Mouse (Mus musculus) CH12.LX (cell line): ENCODE data around the gene Pla1a. TPM values are rescaled to one million over a fixed set of nuclear protein-coding genes. Genes with fewer than 3 reads are reported as not detected.

Experiments
- DNase-seq: peaks from one replicate; pipeline ENCODE4 v3.0.0-alpha.2; 2013; ENCODE audit errors: extremely low read depth
- H3K27ac ChIP-seq: 2 replicates; pipeline ENCODE4 v1.5.1; 2012; ENCODE audit warnings: low read depth, mild to moderate bottlenecking, control low read depth, moderate library complexity; ENCODE audit not compliant: insufficient read depth
- H3K27me3 ChIP-seq: replicated peaks from 2 replicates; pipeline ENCODE3; 2012; ENCODE audit warnings: inconsistent platforms
- H3K36me3 ChIP-seq, 2 experiments: replicated peaks in 1 of 2; 2 replicates each; pipeline versions ENCODE3 to v1.6.1; 2012; ENCODE audit warnings: inconsistent platforms in 1 of 2, low read length in 1 of 2, mild to moderate bottlenecking in 1 of 2, mixed read lengths in 1 of 2, moderate library complexity in 1 of 2; ENCODE audit not compliant: control insufficient read depth in 1 of 2, insufficient read depth in 1 of 2
- H3K4me1 ChIP-seq, 2 experiments: 2 replicates each; pipeline ENCODE4 v1.6.1; 2012; ENCODE audit warnings: inconsistent platforms in 1 of 2, moderate library complexity in 1 of 2; ENCODE audit not compliant: insufficient read depth in 2 of 2, control insufficient read depth in 1 of 2
- H3K4me2 ChIP-seq: 2 replicates; pipeline ENCODE4 v1.6.1; 2012; ENCODE audit warnings: low read depth, mild to moderate bottlenecking, control low read depth; ENCODE audit not compliant: poor library complexity, insufficient read depth, severe bottlenecking
- H3K4me3 ChIP-seq, 3 experiments: fragments of 150-350 bp in 1 of 3; sonication (generic) in 1 of 3; replicated peaks in 1 of 3; 2 replicates each; pipeline versions ENCODE3 to v1.5.1; 2011 to 2012; ENCODE audit warnings: low read depth in 2 of 3, low read length in 2 of 3, mild to moderate bottlenecking in 2 of 3, moderate library complexity in 2 of 3, control low read depth in 1 of 3, improper control_type of control experiment in 1 of 3, inconsistent platforms in 1 of 3, mixed read lengths in 1 of 3; ENCODE audit not compliant: poor library complexity in 1 of 3
- H3K79me2 ChIP-seq: replicated peaks from 2 replicates; pipeline ENCODE4 v1.6.1; 2012; ENCODE audit warnings: mild to moderate bottlenecking, moderate library complexity; ENCODE audit not compliant: control insufficient read depth, poor library complexity, insufficient read depth, severe bottlenecking; ENCODE audit errors: extremely low read depth
- H3K9ac ChIP-seq: 2 replicates; pipeline ENCODE4 v1.6.1; 2012; ENCODE audit warnings: low read depth, mild to moderate bottlenecking, control low read depth, moderate library complexity; ENCODE audit not compliant: insufficient read depth
- H3K9me3 ChIP-seq: replicated peaks from 2 replicates; pipeline ENCODE3; 2012; ENCODE audit warnings: low read length, inconsistent platforms, mixed read lengths
- BHLHE40 ChIP-seq: IDR thresholded peaks from 2 replicates; pipeline ENCODE4 v1.6.1; 2011; ENCODE audit warnings: mild to moderate bottlenecking, low read depth, low read length, improper control_type of control experiment
- CHD1 ChIP-seq: IDR thresholded peaks from 2 replicates; pipeline ENCODE4 v1.6.1; 2012; ENCODE audit warnings: low read depth, low read length, improper control_type of control experiment, inconsistent platforms
- CHD2 ChIP-seq: IDR thresholded peaks from 2 replicates; pipeline ENCODE4 v1.6.1; 2011; ENCODE audit warnings: low read length, improper control_type of control experiment
- CTCF ChIP-seq, 2 experiments: IDR thresholded peaks in 1 of 2; conservative IDR thresholded peaks in 1 of 2; 2 replicates each; pipeline ENCODE4 v1.5.1; 2011 to 2012; ENCODE audit warnings: low read depth in 2 of 2, low read length in 2 of 2, improper control_type of control experiment in 1 of 2, inconsistent platforms in 1 of 2, mild to moderate bottlenecking in 1 of 2, moderate library complexity in 1 of 2
- E2F4 ChIP-seq: IDR thresholded peaks from 2 replicates; pipeline ENCODE4 v1.6.1; 2011; ENCODE audit warnings: low read depth, low read length, improper control_type of control experiment; ENCODE audit not compliant: insufficient replicate concordance
- ELF1 ChIP-seq: IDR thresholded peaks from 2 replicates; pipeline ENCODE4 v1.6.1; 2014; ENCODE audit warnings: low read depth, mild to moderate bottlenecking, inconsistent platforms, low read length, improper control_type of control experiment
- EP300 ChIP-seq: IDR thresholded peaks from 2 replicates; pipeline ENCODE4 v1.6.1; 2011; ENCODE audit warnings: low read length, improper control_type of control experiment
- ETS1 ChIP-seq: conservative IDR thresholded peaks from 2 replicates; pipeline ENCODE4 v1.6.1; 2012; ENCODE audit warnings: low read depth, mild to moderate bottlenecking, inconsistent platforms, low read length, improper control_type of control experiment, moderate library complexity
- GABPA ChIP-seq: IDR thresholded peaks from 2 replicates; pipeline ENCODE4 v1.6.1; 2012; ENCODE audit warnings: low read depth, low read length, improper control_type of control experiment, inconsistent platforms; ENCODE audit not compliant: insufficient replicate concordance
- HCFC1 ChIP-seq: IDR thresholded peaks from 2 replicates; pipeline ENCODE4 v1.6.1; 2012; ENCODE audit warnings: low read depth, mild to moderate bottlenecking, inconsistent platforms, low read length, improper control_type of control experiment
- IRF4 ChIP-seq: IDR thresholded peaks from 2 replicates; pipeline ENCODE4 v1.6.1; 2014; ENCODE audit warnings: low read depth, mild to moderate bottlenecking, inconsistent platforms, low read length, improper control_type of control experiment
- JUN ChIP-seq: IDR thresholded peaks from 2 replicates; pipeline ENCODE4 v1.6.1; 2011; ENCODE audit warnings: low read depth, mild to moderate bottlenecking, low read length, improper control_type of control experiment, moderate library complexity; ENCODE audit not compliant: insufficient read depth
- JUND ChIP-seq: conservative IDR thresholded peaks from 2 replicates; pipeline ENCODE4 v1.6.1; 2011; ENCODE audit warnings: low read depth, low read length, improper control_type of control experiment
- KAT2A ChIP-seq: IDR thresholded peaks from 2 replicates; pipeline ENCODE4 v1.6.1; 2012; ENCODE audit warnings: low read length, improper control_type of control experiment, inconsistent platforms; ENCODE audit not compliant: insufficient replicate concordance
- MAFK ChIP-seq: IDR thresholded peaks from 2 replicates; pipeline ENCODE4 v1.6.1; 2011; ENCODE audit warnings: low read length, improper control_type of control experiment; ENCODE audit not compliant: insufficient replicate concordance
- MAX ChIP-seq: IDR thresholded peaks from 2 replicates; pipeline ENCODE4 v1.6.1; 2011; ENCODE audit warnings: low read length, improper control_type of control experiment
- MAZ ChIP-seq: IDR thresholded peaks from 2 replicates; pipeline ENCODE4 v1.6.1; 2012; ENCODE audit warnings: low read depth, mild to moderate bottlenecking, inconsistent platforms, low read length, improper control_type of control experiment, moderate library complexity
- MEF2A ChIP-seq: IDR thresholded peaks from 2 replicates; pipeline ENCODE4 v1.6.1; 2014; ENCODE audit warnings: low read depth, mild to moderate bottlenecking, inconsistent platforms, low read length, improper control_type of control experiment, borderline replicate concordance
- MXI1 ChIP-seq: IDR thresholded peaks from 2 replicates; pipeline ENCODE4 v1.6.1; 2011; ENCODE audit warnings: mild to moderate bottlenecking, low read depth, low read length, improper control_type of control experiment
- MYC ChIP-seq: IDR thresholded peaks from 2 replicates; pipeline ENCODE4 v1.6.1; 2011; ENCODE audit warnings: low read depth, mild to moderate bottlenecking, improper control_type of control experiment, low read length
- NELFE ChIP-seq: IDR thresholded peaks from 2 replicates; pipeline ENCODE4 v1.6.1; 2011; ENCODE audit warnings: low read depth, low read length, improper control_type of control experiment
- NRF1 ChIP-seq: IDR thresholded peaks from 2 replicates; pipeline ENCODE4 v1.6.1; 2014; ENCODE audit warnings: low read depth, mild to moderate bottlenecking, inconsistent platforms, low read length, improper control_type of control experiment, moderate library complexity
- PAX5 ChIP-seq: IDR thresholded peaks from 2 replicates; pipeline ENCODE4 v1.6.1; 2012; ENCODE audit warnings: low read length, inconsistent platforms, mixed read lengths
- POLR2A ChIP-seq: IDR thresholded peaks from 2 replicates; pipeline ENCODE4 v1.6.1; 2011; ENCODE audit warnings: low read depth, mild to moderate bottlenecking, improper control_type of control experiment, low read length
- POLR2AphosphoS2 ChIP-seq: IDR thresholded peaks from 2 replicates; pipeline ENCODE4 v1.6.1; 2011; ENCODE audit warnings: low read depth, low read length, improper control_type of control experiment
- RAD21 ChIP-seq: IDR thresholded peaks from 2 replicates; pipeline ENCODE4 v1.6.1; 2011; ENCODE audit warnings: low read depth, mild to moderate bottlenecking, low read length, improper control_type of control experiment, moderate library complexity
- RCOR1 ChIP-seq: conservative IDR thresholded peaks from 2 replicates; pipeline ENCODE4 v1.6.1; 2012; ENCODE audit warnings: low read depth, mild to moderate bottlenecking, inconsistent platforms, low read length, improper control_type of control experiment
- SIN3A ChIP-seq: IDR thresholded peaks from 2 replicates; pipeline ENCODE4 v1.6.1; 2012; ENCODE audit warnings: low read length, improper control_type of control experiment, inconsistent platforms
- SMC3 ChIP-seq: IDR thresholded peaks from 2 replicates; pipeline ENCODE4 v1.6.1; 2011; ENCODE audit warnings: low read depth, low read length, improper control_type of control experiment
- TBP ChIP-seq: conservative IDR thresholded peaks from 2 replicates; pipeline ENCODE4 v1.6.1; 2011; ENCODE audit warnings: low read depth, low read length, improper control_type of control experiment
- TCF12 ChIP-seq: IDR thresholded peaks from 2 replicates; pipeline ENCODE4 v1.6.1; 2014; ENCODE audit warnings: low read depth, mild to moderate bottlenecking, inconsistent platforms, low read length, improper control_type of control experiment
- USF1 ChIP-seq: IDR thresholded peaks from 2 replicates; pipeline ENCODE4 v1.6.1; 2014; ENCODE audit warnings: low read depth, mild to moderate bottlenecking, inconsistent platforms, low read length, improper control_type of control experiment
- USF2 ChIP-seq: conservative IDR thresholded peaks from 2 replicates; pipeline ENCODE4 v1.6.1; 2011; ENCODE audit warnings: low read depth, low read length, improper control_type of control experiment
- ZC3H11A ChIP-seq: IDR thresholded peaks from 2 replicates; pipeline ENCODE4 v1.6.1; 2012; ENCODE audit warnings: low read depth, mild to moderate bottlenecking, inconsistent platforms, low read length, improper control_type of control experiment
- ZMIZ1 ChIP-seq: IDR thresholded peaks from 2 replicates; pipeline ENCODE4 v1.6.1; 2012; ENCODE audit warnings: low read depth, mild to moderate bottlenecking, inconsistent platforms, low read length, improper control_type of control experiment
- ZNF384 ChIP-seq: IDR thresholded peaks from 2 replicates; pipeline ENCODE4 v1.6.1; 2012; ENCODE audit warnings: low read depth, low read length, improper control_type of control experiment, inconsistent platforms
- dilution Hi-C: fragments of 300-500 bp; cut with MboI; formaldehyde crosslinking; loops from 2 replicates; pipeline ENCODE4 v1.14.3; 2020; ENCODE audit warnings: low sequenced_read_pairs; ENCODE audit not compliant: extremely low pct_unique_long_range_greater_than_20kb, extremely low pct_ligation_motif_present
- in situ Hi-C: fragments of 300-500 bp; cut with MboI; formaldehyde crosslinking; loops from 3 replicates; pipeline ENCODE4 v1.14.3; 2019; ENCODE audit warnings: low sequenced_read_pairs, low pct_ligation_motif_present, low pct_unique_long_range_greater_than_20kb, mixed read lengths
- polyA plus RNA-seq: library from polyadenylated mRNA; unstranded; fragments of >175 nt; gene quantifications from 2 replicates; pipeline ENCODE4 v1.2.1, GENCODE M21; 2012; ENCODE audit warnings: low read depth; ENCODE audit not compliant: insufficient read length
- total RNA-seq, 2 experiments: library from RNA; depleted of rRNA; stranded (reverse); fragments of 300-350 nt in 1 of 2; fragments of >200 nt in 1 of 2; gene quantifications; 2 replicates each; pipeline ENCODE4 v1.2.3; 2012 to 2014

Gene Pla1a
- total and polyA plus RNA-seq, 3 experiments, result 9.3 to 27.9 (median 14.3) TPM

DNA sequence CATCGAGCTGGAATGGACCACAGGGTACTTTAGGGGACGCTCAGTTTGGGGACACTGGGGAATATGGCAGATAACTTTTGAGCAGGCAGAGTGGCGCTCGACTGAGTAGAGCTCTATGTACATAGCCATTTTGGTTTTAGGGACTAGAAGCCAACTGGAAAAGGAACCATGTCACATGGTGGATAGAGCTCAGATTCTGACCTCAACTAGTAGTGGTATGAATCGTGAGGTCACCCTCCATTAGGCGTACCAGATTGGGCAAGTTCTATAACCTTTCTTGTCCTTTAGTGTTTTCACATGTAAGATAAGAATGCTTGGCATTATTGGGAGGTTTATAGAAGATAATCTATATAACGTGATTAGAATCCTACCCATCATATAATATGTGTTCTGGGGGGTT, 42.6 kb downstream of the Pla1a start (continued):
- TF ChIP-seq ZNF384 (no peak), ELF1 (no peak), MAX (peak; percentile 61), TCF12 (no peak), EP300 (peak; percentile 72), BHLHE40 (peak; percentile 44; the same call in 1 of the 2 replicates), ZC3H11A (no peak), CHD2 (no peak), RAD21 (no peak), PAX5 (no peak), HCFC1 (no peak), JUND (peak; percentile 65; the same call in 1 of the 2 replicates)

GRCm38 (mm10) chr16:38389284-38389893, 43.6 kb downstream of the Pla1a start:
- H3K27ac ChIP-seq, result peak overlapping the region; percentile 93
- DNase-seq, result no peak
- H3K4me1 ChIP-seq, result peaks cover 43 to 70% of the 10 kb centered on the region in 2 experiments
- dilution Hi-C loops (no loop called here), in situ Hi-C loops (no loop called here)
- peak overlapping the region; percentile 9; the same call in 1 of the 2 replicates for H3K4me2 ChIP-seq
- no peaks in the 10 kb centered on the region for H3K36me3 ChIP-seq
- no peak overlapping the region for H3K4me3 ChIP-seq
- H3K79me2 ChIP-seq, result 0 out of 2 replicates have a peak, but pooled peaks cover 2% of the 10 kb centered on the region
- no peaks in the 10 kb centered on the region for H3K9me3 ChIP-seq
- H3K9ac ChIP-seq, result peak overlapping the region; percentile 25
- H3K27me3 ChIP-seq, result no peaks in the 10 kb centered on the region
- no peak for TF ChIP-seq GABPA
- no peak for TF ChIP-seq TBP
- no peak for TF ChIP-seq MAX
- TF ChIP-seq MXI1, result no peak
- TF ChIP-seq ETS1, result peak; percentile 93
- peak; percentile 92 for TF ChIP-seq JUN
- TF ChIP-seq MEF2A, result peak; percentile 95
- TF ChIP-seq USF2, result no peak
- TF ChIP-seq IRF4, result peak; percentile 94
- TF ChIP-seq BHLHE40, result peak; percentile 61
- TF ChIP-seq RAD21, result no peak
- TF ChIP-seq EP300, result peak; percentile 75; the same call in 1 of the 2 replicates
- TF ChIP-seq POLR2AphosphoS2, result no peak
- TF ChIP-seq KAT2A, result no peak
- peak; percentile 80 for TF ChIP-seq MAZ
- no peak for TF ChIP-seq CTCF (conservative IDR thresholded peaks at IDR 0.05 in 1 of 2, IDR thresholded peaks at IDR 0.05 in 1 of 2; ENCODE audit: low read depth in 2 of 2, low read length in 2 of 2)
- TF ChIP-seq POLR2A, result no peak
- TF ChIP-seq ELF1, result no peak
- no peak for TF ChIP-seq ZMIZ1
- 0 out of 2 replicates have a peak, but pooled peaks have one; percentile 5 for TF ChIP-seq NRF1
- no peak for TF ChIP-seq ZNF384
- TF ChIP-seq TCF12, result peak; percentile 74
- peak; percentile 67; the same call in 1 of the 2 replicates for TF ChIP-seq MAFK
- no peak for TF ChIP-seq PAX5
- no peak for TF ChIP-seq USF1
- no peak for TF ChIP-seq HCFC1
- no peak for TF ChIP-seq SMC3
- no peak for TF ChIP-seq RCOR1
- no peak; the same call in 1 of the 2 replicates for TF ChIP-seq MYC
- TF ChIP-seq NELFE, result no peak
- peak; percentile 77; the same call in 1 of the 2 replicates for TF ChIP-seq CHD1
- TF ChIP-seq SIN3A, result peak; percentile 49; the same call in 1 of the 2 replicates
- no peak for TF ChIP-seq E2F4
